Mouse (Mus musculus): ENCODE results near the gene Greb1.

GRCm38 (mm10) chr12:16844623-16845592, 44.2 kb upstream of the Greb1 start:
- TF ChIP-seq CTCF (IDR thresholded peaks at IDR 0.05; ENCODE audit: low read depth, low read length) (no peak), POLR2AphosphoS5 (IDR thresholded peaks at IDR 0.05; ENCODE audit: insufficient replicate concordance, low read depth, low read length) (no peak), TAL1 (conservative IDR thresholded peaks at IDR 0.05; ENCODE audit: low read depth, low read length) (no peak)

All from G1E (cell line).